Comparison of ENCODE assay signal across 10 mouse cellular contexts in genomic region chr2:166000769-166001168, GRCm38 (mm10). TPM values are rescaled to one million over a fixed set of nuclear protein-coding genes. Genes with fewer than 3 reads are reported as not detected.
DNase-seq lines count a peak whose midpoint lies in the region; ATAC-seq and TF ChIP-seq lines count a peak whose summit lies in the region.
"Had no signal": no experiment of that assay in that cellular context is flagged by ENCODE, and none has a peak within 500 bp of the region (broad histone marks: within the 10 kb centered on the region; RNA-seq: fewer than 3 reads in every experiment).

No protein-coding gene starts in this region.

- peak overlapping the region; percentile 18; the same call in 1 of the 2 replicates for H3K27ac ChIP-seq in intestine, embryonic 14.5 days (ENCODE audit: low read depth)
- H3K27ac ChIP-seq in intestine, embryonic 15.5 days = no peak overlapping the region
- peak overlapping the region; percentile 71 for H3K27ac ChIP-seq in ES-Bruce4 (ENCODE audit: insufficient read depth, low read length)
- peak overlapping the region; percentile 48; the same call in 1 of the 2 replicates for H3K27ac ChIP-seq in embryonic fibroblast, embryonic 13.5 days (ENCODE audit: insufficient read depth, low read length)
- peak overlapping the region; percentile 76 for H3K27ac ChIP-seq in midbrain, embryonic 13.5 days
- H3K27ac ChIP-seq: liver, embryonic 14.5 days had no signal

- TF ChIP-seq EP300 in ES-Bruce4 (IDR thresholded peaks at IDR 0.05; ENCODE audit: insufficient read depth, low read depth, low read length) = 0 out of 2 replicates have a peak, but pooled peaks have one; percentile 40

- no peaks in the 10 kb centered on the region for H3K27me3 ChIP-seq in intestine, embryonic 14.5 days (replicated peaks; ENCODE audit: control insufficient read depth, insufficient read depth, low read length)
- H3K27me3 ChIP-seq in intestine, embryonic 15.5 days (replicated peaks) = no peaks in the 10 kb centered on the region
- H3K27me3 ChIP-seq in ES-Bruce4 (ENCODE audit: control insufficient read depth, insufficient read depth, low read length, poor library complexity, severe bottlenecking) = no peaks in the 10 kb centered on the region
- H3K27me3 ChIP-seq in midbrain, embryonic 13.5 days = no peaks in the 10 kb centered on the region

- no peaks in the 10 kb centered on the region for H3K9me3 ChIP-seq in intestine, embryonic 14.5 days (ENCODE audit: control insufficient read depth, low read length)
- H3K9me3 ChIP-seq in intestine, embryonic 15.5 days = no peaks in the 10 kb centered on the region
- H3K9me3 ChIP-seq in ES-Bruce4 (replicated peaks; ENCODE audit: control insufficient read depth, insufficient read depth, low read length, poor library complexity, severe bottlenecking) = no peaks in the 10 kb centered on the region
- no peaks in the 10 kb centered on the region for H3K9me3 ChIP-seq in midbrain, embryonic 13.5 days

- H3K9ac ChIP-seq in intestine, embryonic 14.5 days (ENCODE audit: low read length) = no peak overlapping the region
- H3K9ac ChIP-seq in intestine, embryonic 15.5 days = no peak overlapping the region
- no peak overlapping the region for H3K9ac ChIP-seq in ES-Bruce4 (ENCODE audit: low read depth, poor library complexity, severe bottlenecking)
- H3K9ac ChIP-seq in midbrain, embryonic 13.5 days (replicated peaks) = peak overlapping the region; percentile 39; the same call in 1 of the 2 replicates
- H3K9ac ChIP-seq: liver, embryonic 14.5 days had no signal

- H3K4me2 ChIP-seq in intestine, embryonic 14.5 days (ENCODE audit: low read length) = no peak overlapping the region
- H3K4me2 ChIP-seq in intestine, embryonic 15.5 days (replicated peaks) = no peak overlapping the region
- peak overlapping the region; percentile 10; the same call in 1 of the 2 replicates for H3K4me2 ChIP-seq in midbrain, embryonic 13.5 days (replicated peaks)

- no peaks in the 10 kb centered on the region for H3K36me3 ChIP-seq in intestine, embryonic 14.5 days (ENCODE audit: control insufficient read depth, insufficient read depth, low read length)
- no peaks in the 10 kb centered on the region for H3K36me3 ChIP-seq in intestine, embryonic 15.5 days
- H3K36me3 ChIP-seq in ES-Bruce4 (ENCODE audit: control insufficient read depth, insufficient read depth, low read length, poor library complexity, severe bottlenecking) = no peaks in the 10 kb centered on the region; the same call in 1 of the 2 replicates
- H3K36me3 ChIP-seq in midbrain, embryonic 13.5 days = no peaks in the 10 kb centered on the region

- TF ChIP-seq POLR2A in ES-Bruce4 (IDR thresholded peaks at IDR 0.05; ENCODE audit: insufficient read depth, low read length) = no peak
- no peak for TF ChIP-seq POLR2A in embryonic fibroblast, embryonic 13.5 days (IDR thresholded peaks at IDR 0.05; ENCODE audit: low read depth, low read length)

- DNase-seq in intestine, embryonic 14.5 days (ENCODE audit: low spot score) = no peak
- DNase-seq in layer of hippocampus, postnatal 25 days (ENCODE audit: extremely low spot score in 1 of 2, low spot score in 1 of 2) = no peak
- no peak for DNase-seq in cerebellum, postnatal 10 days
- no peak for DNase-seq in left cerebral cortex, adult 11 months (ENCODE audit: low spot score)
- DNase-seq: cerebellum, adult 11 months had no signal

- 41% methylated on average over 5 of the region's 5 CpGs for WGBS in intestine, embryonic 14.5 days
- 35% methylated on average over 5 of the region's 5 CpGs for WGBS in intestine, embryonic 15.5 days
- 4% methylated on average over 5 of the region's 5 CpGs for WGBS in midbrain, embryonic 13.5 days

- ATAC-seq in intestine, embryonic 14.5 days (replicated peaks; ENCODE audit: low FRiP score, low TSS enrichment, low read depth) = no peak
- ATAC-seq in intestine, embryonic 15.5 days = no peak
- ATAC-seq in midbrain, embryonic 13.5 days = no peak

- no peak for TF ChIP-seq CTCF in ES-Bruce4 (IDR thresholded peaks at IDR 0.05; ENCODE audit: low read depth, low read length)
- TF ChIP-seq CTCF in embryonic fibroblast, embryonic 13.5 days (IDR thresholded peaks at IDR 0.05; ENCODE audit: borderline replicate concordance, insufficient read depth, low read length) = no peak

- no peak overlapping the region for H3K4me3 ChIP-seq in intestine, embryonic 14.5 days (ENCODE audit: low read depth, low read length)
- no peak overlapping the region for H3K4me3 ChIP-seq in intestine, embryonic 15.5 days (replicated peaks)
- no peak overlapping the region for H3K4me3 ChIP-seq in ES-Bruce4 (ENCODE audit: low read depth, low read length)
- H3K4me3 ChIP-seq in embryonic fibroblast, embryonic 13.5 days (ENCODE audit: insufficient read depth, low read length) = no peak overlapping the region; the same call in none of the 2 replicates
- no peak overlapping the region; the same call in 1 of the 2 replicates for H3K4me3 ChIP-seq in midbrain, embryonic 13.5 days (replicated peaks)

- peaks cover 37% of the 10 kb centered on the region for H3K4me1 ChIP-seq in intestine, embryonic 14.5 days (replicated peaks; ENCODE audit: control insufficient read depth, insufficient read depth, low read length)
- peaks cover 7% of the 10 kb centered on the region; the same call in 1 of the 2 replicates for H3K4me1 ChIP-seq in intestine, embryonic 15.5 days (replicated peaks)
- peaks cover 5% of the 10 kb centered on the region for H3K4me1 ChIP-seq in ES-Bruce4 (ENCODE audit: control insufficient read depth, insufficient read depth, low read length)
- peaks cover 5% of the 10 kb centered on the region for H3K4me1 ChIP-seq in embryonic fibroblast, embryonic 13.5 days (ENCODE audit: control insufficient read depth, insufficient read depth, low read length)
- peaks cover 38% of the 10 kb centered on the region for H3K4me1 ChIP-seq in midbrain, embryonic 13.5 days (replicated peaks)

RNA-seq across cellular contexts. Expression of gene Ncoa3, which starts 8.3 kb away (rescaled TPM):
- 15.9 and 19.2 TPM in 2 replicates for polyA plus RNA-seq in intestine, embryonic 14.5 days (2014; fragmentation: Nextera tagmentation; extraction: Ambion mirVana)
- polyA plus RNA-seq in intestine, embryonic 15.5 days (2015; fragmentation: Nextera tagmentation; extraction: Ambion mirVana) = 10.8 TPM in 2 replicates
- polyA plus RNA-seq in ES-Bruce4 (2011; ENCODE audit: insufficient read depth, insufficient read length, low read depth, missing spikeins) = 118 and 124 TPM in 2 replicates
- 21.6 and 27.2 TPM in 2 replicates for polyA plus RNA-seq in embryonic fibroblast, embryonic 13.5 days (2011; ENCODE audit: insufficient read length, low read depth, missing spikeins)
- 14.3 and 14.4 TPM in 2 replicates for polyA plus RNA-seq in midbrain, embryonic 13.5 days (2015; fragmentation: Nextera tagmentation; extraction: Ambion mirVana)
- total RNA-seq in layer of hippocampus, postnatal 25 days (2021) = 10 to 100 TPM; 29.7 to 34.3 TPM
